Mouse (Mus musculus) spleen, postnatal 4 days (tissue): ENCODE data around the gene Dynlrb2.

ENCODE experiments used
- DNase-seq, 2 experiments: peaks; one replicate each; pipeline ENCODE4 v3.0.0; 2022; ENCODE audit warnings: low spot score in 2 of 2

Gene Dynlrb2

DNA sequence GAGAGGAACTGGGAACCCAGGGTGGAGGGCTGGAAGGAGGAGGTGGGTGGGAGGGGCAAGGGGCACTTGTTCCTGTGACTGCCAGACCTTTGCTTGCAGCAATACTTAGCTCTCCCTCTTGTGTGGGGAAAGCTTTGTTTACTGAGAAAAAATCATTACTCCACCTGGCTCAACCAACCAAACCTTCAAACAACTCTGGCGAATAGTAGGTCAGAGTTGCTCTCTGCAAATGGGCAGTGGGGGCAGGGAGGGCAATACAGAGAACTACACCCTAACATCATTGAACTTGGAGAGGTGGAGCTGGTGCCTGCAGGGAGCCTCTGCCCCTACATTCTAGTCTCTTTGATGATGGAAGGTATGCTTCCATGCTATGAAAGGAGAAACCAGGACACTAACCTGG lies 35.4 kb downstream of the Dynlrb2 start:
- no peak for DNase-seq

DNA sequence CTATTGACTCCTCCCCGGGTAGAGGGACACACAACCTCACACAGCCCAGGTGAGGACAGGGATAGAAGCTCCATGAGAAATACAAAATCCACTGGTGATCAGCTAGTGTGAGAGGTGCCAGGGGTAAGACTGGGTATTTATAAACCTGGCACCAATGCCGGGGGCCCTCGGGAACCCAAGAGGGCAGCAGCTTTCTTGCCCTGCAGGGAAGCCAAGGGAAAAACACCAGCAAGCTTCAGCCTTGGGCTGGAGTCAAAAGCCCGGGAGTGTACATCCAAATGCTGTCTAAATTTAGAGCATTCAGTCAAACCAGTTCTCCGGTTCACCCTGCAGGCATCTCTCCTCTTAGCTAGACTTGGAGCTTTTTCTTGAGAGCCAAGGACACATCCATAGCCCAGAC lies 38.1 kb downstream of the Dynlrb2 start:
- DNase-seq = no peak

DNA sequence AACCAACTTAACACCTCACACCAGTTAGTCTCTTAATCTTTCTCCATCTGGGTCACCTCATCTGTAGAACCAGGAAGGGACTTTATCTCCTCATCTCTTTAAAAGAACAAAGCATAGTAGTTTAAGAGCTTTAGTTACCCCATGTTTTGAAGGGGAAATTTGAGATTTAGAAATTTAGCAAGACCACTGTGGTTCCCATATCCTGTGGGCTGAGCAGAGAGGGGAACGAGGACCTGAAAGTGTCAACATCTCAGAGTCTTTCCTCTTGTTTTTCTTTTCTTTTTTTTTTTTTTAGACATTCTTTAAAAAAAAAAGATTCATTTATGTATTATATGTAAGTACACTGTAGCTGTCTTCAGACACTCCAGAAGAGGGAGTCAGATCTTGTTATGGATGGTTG lies 38.6 kb downstream of the Dynlrb2 start:
- DNase-seq = no peak

GRCm38 (mm10) chr8:116552255-116552654 lies 47.5 kb downstream of the Dynlrb2 start:
- DNase-seq = no peak

GRCm38 (mm10) chr8:116552778-116553177 lies 48.0 kb downstream of the Dynlrb2 start:
- no peak for DNase-seq
